Mouse (Mus musculus): ENCODE measurements around the gene Capn1. TPM values are rescaled to one million over a fixed set of nuclear protein-coding genes. Genes with fewer than 3 reads are reported as not detected.

Capn1 gene
- polyA plus RNA-seq, 1 experiment = 21.8 TPM

- Histone ChIP-seq H3K9ac (ENCODE audit: low read depth, poor library complexity, severe bottlenecking) (no peak overlapping the region), H3K27ac (ENCODE audit: insufficient read depth, low read length) (no peak overlapping the region)
Measured at GRCm38 (mm10) chr19:5942581-5942980, 73.1 kb downstream of the Capn1 start.

GRCm38 (mm10) chr19:5940656-5941055, 75.0 kb downstream of the Capn1 start:
- Histone ChIP-seq H3K9ac (ENCODE audit: low read depth, poor library complexity, severe bottlenecking) (no peak overlapping the region), H3K4me1 (ENCODE audit: control insufficient read depth, insufficient read depth, low read length) (no peaks in the 10 kb centered on the region), H3K4me3 (ENCODE audit: low read depth, low read length) (no peak overlapping the region), H3K9me3 (replicated peaks; ENCODE audit: control insufficient read depth, insufficient read depth, low read length, poor library complexity, severe bottlenecking) (no peaks in the 10 kb centered on the region), H3K27ac (ENCODE audit: insufficient read depth, low read length) (no peak overlapping the region), H3K27me3 (ENCODE audit: control insufficient read depth, insufficient read depth, low read length, poor library complexity, severe bottlenecking) (no peaks in the 10 kb centered on the region), H3K36me3 (ENCODE audit: control insufficient read depth, insufficient read depth, low read length, poor library complexity, severe bottlenecking) (peaks cover 16% of the 10 kb centered on the region)
- TF ChIP-seq CTCF (IDR thresholded peaks at IDR 0.05; ENCODE audit: low read depth, low read length) (no peak), POLR2A (IDR thresholded peaks at IDR 0.05; ENCODE audit: insufficient read depth, low read length) (no peak), EP300 (IDR thresholded peaks at IDR 0.05; ENCODE audit: insufficient read depth, low read depth, low read length) (no peak)

More at GRCm38 (mm10) chr19:5942581-5942980, 73.1 kb downstream of the Capn1 start:
- H3K9me3 ChIP-seq (replicated peaks; ENCODE audit: control insufficient read depth, insufficient read depth, low read length, poor library complexity, severe bottlenecking) = no peaks in the 10 kb centered on the region
- H3K36me3 ChIP-seq (ENCODE audit: control insufficient read depth, insufficient read depth, low read length, poor library complexity, severe bottlenecking) = peaks cover 30% of the 10 kb centered on the region
- H3K27me3 ChIP-seq (ENCODE audit: control insufficient read depth, insufficient read depth, low read length, poor library complexity, severe bottlenecking) = no peaks in the 10 kb centered on the region
- no peak overlapping the region for H3K4me3 ChIP-seq (ENCODE audit: low read depth, low read length)
- no peak for TF ChIP-seq POLR2A (IDR thresholded peaks at IDR 0.05; ENCODE audit: insufficient read depth, low read length)
- no peak for TF ChIP-seq EP300 (IDR thresholded peaks at IDR 0.05; ENCODE audit: insufficient read depth, low read depth, low read length)
- TF ChIP-seq CTCF (IDR thresholded peaks at IDR 0.05; ENCODE audit: low read depth, low read length) = no peak
- no peaks in the 10 kb centered on the region for H3K4me1 ChIP-seq (ENCODE audit: control insufficient read depth, insufficient read depth, low read length)

GRCm38 (mm10) chr19:5940173-5940572, 75.5 kb downstream of the Capn1 start:
- Histone ChIP-seq H3K9me3 (replicated peaks; ENCODE audit: control insufficient read depth, insufficient read depth, low read length, poor library complexity, severe bottlenecking) (no peaks in the 10 kb centered on the region), H3K27ac (ENCODE audit: insufficient read depth, low read length) (no peak overlapping the region), H3K27me3 (ENCODE audit: control insufficient read depth, insufficient read depth, low read length, poor library complexity, severe bottlenecking) (no peaks in the 10 kb centered on the region), H3K4me1 (ENCODE audit: control insufficient read depth, insufficient read depth, low read length) (no peaks in the 10 kb centered on the region), H3K9ac (ENCODE audit: low read depth, poor library complexity, severe bottlenecking) (no peak overlapping the region), H3K4me3 (ENCODE audit: low read depth, low read length) (no peak overlapping the region), H3K36me3 (ENCODE audit: control insufficient read depth, insufficient read depth, low read length, poor library complexity, severe bottlenecking) (peaks cover 16% of the 10 kb centered on the region)
- TF ChIP-seq CTCF (IDR thresholded peaks at IDR 0.05; ENCODE audit: low read depth, low read length) (no peak), EP300 (IDR thresholded peaks at IDR 0.05; ENCODE audit: insufficient read depth, low read depth, low read length) (no peak), POLR2A (IDR thresholded peaks at IDR 0.05; ENCODE audit: insufficient read depth, low read length) (no peak)

- Histone ChIP-seq H3K9me3 (replicated peaks; ENCODE audit: control insufficient read depth, insufficient read depth, low read length, poor library complexity, severe bottlenecking) (no peaks in the 10 kb centered on the region), H3K9ac (ENCODE audit: low read depth, poor library complexity, severe bottlenecking) (no peak overlapping the region), H3K27me3 (ENCODE audit: control insufficient read depth, insufficient read depth, low read length, poor library complexity, severe bottlenecking) (no peaks in the 10 kb centered on the region), H3K36me3 (ENCODE audit: control insufficient read depth, insufficient read depth, low read length, poor library complexity, severe bottlenecking) (peaks cover 16% of the 10 kb centered on the region), H3K27ac (ENCODE audit: insufficient read depth, low read length) (no peak overlapping the region), H3K4me3 (ENCODE audit: low read depth, low read length) (no peak overlapping the region), H3K4me1 (ENCODE audit: control insufficient read depth, insufficient read depth, low read length) (no peaks in the 10 kb centered on the region)
- TF ChIP-seq POLR2A (IDR thresholded peaks at IDR 0.05; ENCODE audit: insufficient read depth, low read length) (no peak), CTCF (IDR thresholded peaks at IDR 0.05; ENCODE audit: low read depth, low read length) (no peak), EP300 (IDR thresholded peaks at IDR 0.05; ENCODE audit: insufficient read depth, low read depth, low read length) (no peak)
Measured at GRCm38 (mm10) chr19:5939715-5940114, 76.0 kb downstream of the Capn1 start.

Other genes starting within 250 kb of the Capn1 start
- 37.1 and 42.8 TPM in 2 replicates for gene Scyl1, start 244.5 kb downstream of the Capn1 start, polyA plus RNA-seq (2011; ENCODE audit: insufficient read depth, insufficient read length, low read depth, missing spikeins)
- 26.3 and 33.1 TPM in 2 replicates for gene Frmd8, start 140.6 kb downstream of the Capn1 start, polyA plus RNA-seq (2011; ENCODE audit: insufficient read depth, insufficient read length, low read depth, missing spikeins)
- 0.46 and 0.48 TPM in 2 replicates for gene Slc25a45, start 138.1 kb downstream of the Capn1 start, polyA plus RNA-seq (2011; ENCODE audit: insufficient read depth, insufficient read length, low read depth, missing spikeins)
- gene Tigd3, start 121.7 kb downstream of the Capn1 start, polyA plus RNA-seq (2011; ENCODE audit: insufficient read depth, insufficient read length, low read depth, missing spikeins) = 1.9 and 3.6 TPM in 2 replicates
- gene Dpf2, start 102.9 kb downstream of the Capn1 start, polyA plus RNA-seq (2011; ENCODE audit: insufficient read depth, insufficient read length, low read depth, missing spikeins) = 129 and 137 TPM in 2 replicates
- 0.93 and 1.5 TPM in 2 replicates for gene Cdc42ep2, start 91.1 kb downstream of the Capn1 start, polyA plus RNA-seq (2011; ENCODE audit: insufficient read depth, insufficient read length, low read depth, missing spikeins)
- gene Pola2, start 51.7 kb downstream of the Capn1 start, polyA plus RNA-seq (2011; ENCODE audit: insufficient read depth, insufficient read length, low read depth, missing spikeins) = 95.9 and 97.3 TPM in 2 replicates
- not detected in 2 replicates for gene Slc22a20, start 29.8 kb downstream of the Capn1 start, polyA plus RNA-seq (2011; ENCODE audit: insufficient read depth, insufficient read length, low read depth, missing spikeins)
- gene Syvn1, start 30.7 kb upstream of the Capn1 start, polyA plus RNA-seq (2011; ENCODE audit: insufficient read depth, insufficient read length, low read depth, missing spikeins) = 16.4 and 18.6 TPM in 2 replicates
- gene Mrpl49, start 41.9 kb upstream of the Capn1 start, polyA plus RNA-seq (2011; ENCODE audit: insufficient read depth, insufficient read length, low read depth, missing spikeins) = 44.9 and 65.1 TPM in 2 replicates
- gene Fau, start 41.9 kb upstream of the Capn1 start, polyA plus RNA-seq (2011; ENCODE audit: insufficient read depth, insufficient read length, low read depth, missing spikeins) = 1,239 and 1,271 TPM in 2 replicates
- 6.5 and 8.9 TPM in 2 replicates for gene Znhit2, start 45.3 kb upstream of the Capn1 start, polyA plus RNA-seq (2011; ENCODE audit: insufficient read depth, insufficient read length, low read depth, missing spikeins)
- gene Tm7sf2, start 52.5 kb upstream of the Capn1 start, polyA plus RNA-seq (2011; ENCODE audit: insufficient read depth, insufficient read length, low read depth, missing spikeins) = 19.1 and 25.8 TPM in 2 replicates
- gene Vps51, start 61.3 kb upstream of the Capn1 start, polyA plus RNA-seq (2011; ENCODE audit: insufficient read depth, insufficient read length, low read depth, missing spikeins) = 46.6 and 47.4 TPM in 2 replicates
- gene Tmem262, start 64.1 kb upstream of the Capn1 start, polyA plus RNA-seq (2011; ENCODE audit: insufficient read depth, insufficient read length, low read depth, missing spikeins) = not detected in 2 replicates
- not detected in 2 replicates for gene Gm28374, start 66.4 kb upstream of the Capn1 start, polyA plus RNA-seq (2011; ENCODE audit: insufficient read depth, insufficient read length, low read depth, missing spikeins)
- 34.2 and 49.7 TPM in 2 replicates for gene Zfpl1, start 69.1 kb upstream of the Capn1 start, polyA plus RNA-seq (2011; ENCODE audit: insufficient read depth, insufficient read length, low read depth, missing spikeins)
- gene Cdca5, start 69.1 kb upstream of the Capn1 start, polyA plus RNA-seq (2011; ENCODE audit: insufficient read depth, insufficient read length, low read depth, missing spikeins) = 47.7 and 50.5 TPM in 2 replicates
- gene AC131692.1, start 78.5 kb upstream of the Capn1 start, polyA plus RNA-seq (2011; ENCODE audit: insufficient read depth, insufficient read length, low read depth, missing spikeins) = 5.9 and 6.3 TPM in 2 replicates
- 2.9 and 3.5 TPM in 2 replicates for gene Naaladl1, start 89.9 kb upstream of the Capn1 start, polyA plus RNA-seq (2011; ENCODE audit: insufficient read depth, insufficient read length, low read depth, missing spikeins)
- gene Sac3d1, start 102.8 kb upstream of the Capn1 start, polyA plus RNA-seq (2011; ENCODE audit: insufficient read depth, insufficient read length, low read depth, missing spikeins) = 13.5 and 17.6 TPM in 2 replicates
- gene Snx15, start 112.4 kb upstream of the Capn1 start, polyA plus RNA-seq (2011; ENCODE audit: insufficient read depth, insufficient read length, low read depth, missing spikeins) = 8.6 and 10.0 TPM in 2 replicates
- not detected in 2 replicates for gene Batf2, start 125.1 kb upstream of the Capn1 start, polyA plus RNA-seq (2011; ENCODE audit: insufficient read depth, insufficient read length, low read depth, missing spikeins)
- gene Arl2, start 125.7 kb upstream of the Capn1 start, polyA plus RNA-seq (2011; ENCODE audit: insufficient read depth, insufficient read length, low read depth, missing spikeins) = 38.7 and 40.4 TPM in 2 replicates
- gene Majin, start 168.5 kb upstream of the Capn1 start, polyA plus RNA-seq (2011; ENCODE audit: insufficient read depth, insufficient read length, low read depth, missing spikeins) = not detected in 2 replicates
- 1.0 TPM in 1 of 2 replicates, not detected in the other for gene Gpha2, start 210.5 kb upstream of the Capn1 start, polyA plus RNA-seq (2011; ENCODE audit: insufficient read depth, insufficient read length, low read depth, missing spikeins)
- 12.2 and 17.1 TPM in 2 replicates for gene Ppp2r5b, start 220.0 kb upstream of the Capn1 start, polyA plus RNA-seq (2011; ENCODE audit: insufficient read depth, insufficient read length, low read depth, missing spikeins)
- gene Atg2a, start 225.8 kb upstream of the Capn1 start, polyA plus RNA-seq (2011; ENCODE audit: insufficient read depth, insufficient read length, low read depth, missing spikeins) = 10.9 and 11.1 TPM in 2 replicates